Mouse (Mus musculus): ENCODE data around the gene Adcy6.
A peak's percentile ranks its signal among the peaks of the same experiment; 100 is the strongest.

Gene Adcy6

GRCm38 (mm10) chr15:98628589-98629254 is 18.8 kb upstream of the Adcy6 start:
- DNase-seq (ENCODE audit: low spot score in 2 of 2): no peak

- no peak for DNase-seq (ENCODE audit: low spot score in 2 of 2)
These were observed 16.8 kb upstream of the Adcy6 start for GRCm38 (mm10) chr15:98626487-98627212.

- no peak for DNase-seq (ENCODE audit: low spot score in 2 of 2)
These were observed 16.2 kb upstream of the Adcy6 start for GRCm38 (mm10) chr15:98626078-98626477.

- DNase-seq (ENCODE audit: low spot score in 2 of 2): no peak
These were observed 13.5 kb upstream of the Adcy6 start for GRCm38 (mm10) chr15:98623361-98623821.

GRCm38 (mm10) chr15:98622721-98623120 is 12.8 kb upstream of the Adcy6 start:
- no peak for DNase-seq (ENCODE audit: low spot score in 2 of 2)

- no peak for DNase-seq (ENCODE audit: low spot score in 2 of 2)
These were observed 12.3 kb upstream of the Adcy6 start for GRCm38 (mm10) chr15:98622199-98622598.

- DNase-seq (ENCODE audit: low spot score in 2 of 2): peak in 1 of 2 experiments; percentile 78
These were observed 7.3 kb upstream of the Adcy6 start for GRCm38 (mm10) chr15:98617176-98617537.

- DNase-seq (ENCODE audit: low spot score in 2 of 2): no peak
These were observed 6.7 kb upstream of the Adcy6 start for GRCm38 (mm10) chr15:98616362-98617175.

- DNase-seq (ENCODE audit: low spot score in 2 of 2): no peak
These were observed 5.9 kb upstream of the Adcy6 start for GRCm38 (mm10) chr15:98615751-98616150.

- DNase-seq (ENCODE audit: low spot score in 2 of 2): no peak
These were observed 5.1 kb upstream of the Adcy6 start for GRCm38 (mm10) chr15:98614971-98615370.

GRCm38 (mm10) chr15:98614551-98614950 is 4.7 kb upstream of the Adcy6 start:
- no peak for DNase-seq (ENCODE audit: low spot score in 2 of 2)

- DNase-seq (ENCODE audit: low spot score in 2 of 2): no peak
These were observed 2.4 kb upstream of the Adcy6 start for GRCm38 (mm10) chr15:98612229-98612628.

- DNase-seq (ENCODE audit: low spot score in 2 of 2): no peak
These were observed 306 bp upstream of the Adcy6 start for GRCm38 (mm10) chr15:98610131-98610633.

- DNase-seq (ENCODE audit: low spot score in 2 of 2): no peak
These were observed 1.1 kb downstream of the Adcy6 start for GRCm38 (mm10) chr15:98608784-98609250.

GRCm38 (mm10) chr15:98608058-98608783 is 1.7 kb downstream of the Adcy6 start:
- DNase-seq (ENCODE audit: low spot score in 2 of 2): peak in 1 of 2 experiments; percentile 71

- peak; percentile 89 to 91 for DNase-seq (ENCODE audit: low spot score in 2 of 2)
These were observed 2.3 kb downstream of the Adcy6 start for GRCm38 (mm10) chr15:98607557-98607956.

- no peak for DNase-seq (ENCODE audit: low spot score in 2 of 2)
These were observed 3.1 kb downstream of the Adcy6 start for GRCm38 (mm10) chr15:98606739-98607138.

GRCm38 (mm10) chr15:98606051-98606536 is 3.8 kb downstream of the Adcy6 start:
- peak; percentile 67 to 68 for DNase-seq (ENCODE audit: low spot score in 2 of 2)

GRCm38 (mm10) chr15:98604041-98604575 is 5.8 kb downstream of the Adcy6 start:
- no peak for DNase-seq (ENCODE audit: low spot score in 2 of 2)

GRCm38 (mm10) chr15:98602921-98603458 is 6.9 kb downstream of the Adcy6 start:
- DNase-seq (ENCODE audit: low spot score in 2 of 2): no peak
